Mouse (Mus musculus) spleen, adult 18-20 months (tissue): Measurements from ENCODE around the gene Ssbp2.

Experiments used
- DNase-seq, 2 experiments: peaks; one replicate each; pipeline ENCODE4 v3.0.0; 2022; ENCODE audit warnings: mixed read lengths in 2 of 2

The Ssbp2 gene

GRCm38 (mm10) chr13:91741280-91742047 is 281.4 kb downstream of the Ssbp2 start, which contains the start of gene Acot12:
Gene Acot12, plus strand, starts transcription at chr13:91741512.
- no peak for DNase-seq

- no peak for DNase-seq
Measured at GRCm38 (mm10) chr13:91743180-91743579, 283.1 kb downstream of the Ssbp2 start.

GRCm38 (mm10) chr13:91746470-91746869 is 286.4 kb downstream of the Ssbp2 start:
- DNase-seq, result no peak

DNA sequence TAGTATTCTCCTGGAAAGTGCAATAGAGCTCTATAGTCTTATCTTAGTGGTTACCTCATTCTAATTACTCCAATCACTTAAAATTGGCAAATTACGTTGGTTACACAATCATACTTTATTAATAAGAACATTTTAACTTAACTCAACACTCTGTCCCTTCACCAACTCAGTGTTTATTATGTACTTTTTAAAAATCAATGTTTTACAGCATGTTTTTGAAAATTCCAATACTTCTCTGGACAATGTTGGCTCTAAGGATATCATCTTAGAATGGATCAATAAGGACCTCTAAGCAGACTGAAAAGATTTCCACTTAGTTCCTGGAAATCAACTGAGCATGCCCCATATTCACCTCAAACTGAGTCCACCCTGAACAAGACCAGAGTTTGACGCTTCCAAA is 288.3 kb downstream of the Ssbp2 start:
- DNase-seq, result no peak

DNA sequence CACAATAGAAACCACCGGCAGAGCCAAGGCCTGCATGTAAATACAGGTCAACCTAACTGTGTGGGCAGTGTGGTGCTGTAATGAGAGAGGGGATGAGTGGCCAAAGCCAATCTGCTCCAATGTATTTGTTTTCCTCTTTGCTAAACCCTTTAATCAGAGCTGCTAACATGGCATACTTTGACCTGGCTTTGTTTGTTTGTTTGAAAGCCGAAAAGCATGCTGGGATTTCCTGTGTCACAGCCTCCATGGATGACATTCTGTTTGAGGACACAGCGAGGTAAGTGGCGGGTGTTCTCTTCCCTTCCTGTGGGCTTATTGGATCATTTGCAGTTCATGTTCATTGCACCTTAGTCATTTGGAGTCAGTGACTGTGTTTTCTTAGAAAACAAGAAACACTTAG is 289.9 kb downstream of the Ssbp2 start:
- no peak for DNase-seq
